Mouse (Mus musculus): ENCODE measurements around the gene Ube2cbp.

The Ube2cbp gene

GRCm38 (mm10) chr9:86308616-86309015 is 156.1 kb downstream of the Ube2cbp start:
- no peak for DNase-seq

- DNase-seq = no peak
Observed at GRCm38 (mm10) chr9:86306556-86306955, 158.2 kb downstream of the Ube2cbp start.

GRCm38 (mm10) chr9:86301407-86301806 is 163.3 kb downstream of the Ube2cbp start:
- no peak for DNase-seq

GRCm38 (mm10) chr9:86298596-86298995 is 166.2 kb downstream of the Ube2cbp start:
- DNase-seq = no peak

GRCm38 (mm10) chr9:86298131-86298530 is 166.6 kb downstream of the Ube2cbp start:
- DNase-seq = no peak

GRCm38 (mm10) chr9:86296683-86297638 is 167.8 kb downstream of the Ube2cbp start:
- no peak for DNase-seq

- no peak for DNase-seq
Observed at GRCm38 (mm10) chr9:86287570-86287954, 177.2 kb downstream of the Ube2cbp start.

- DNase-seq = no peak
Observed at GRCm38 (mm10) chr9:86286830-86287569, 177.8 kb downstream of the Ube2cbp start.

- no peak for DNase-seq
Observed at GRCm38 (mm10) chr9:86282555-86282954, 182.2 kb downstream of the Ube2cbp start.

- DNase-seq = no peak
Observed at GRCm38 (mm10) chr9:86281147-86281467, 183.6 kb downstream of the Ube2cbp start.

- DNase-seq = no peak
Observed at GRCm38 (mm10) chr9:86280461-86281146, 184.1 kb downstream of the Ube2cbp start.

GRCm38 (mm10) chr9:86269541-86269940 is 195.2 kb downstream of the Ube2cbp start:
- DNase-seq = no peak

- DNase-seq = no peak
Observed at GRCm38 (mm10) chr9:86266658-86267057, 198.1 kb downstream of the Ube2cbp start.

All from spleen, adult 18-20 months (tissue).